Mouse (Mus musculus) hindbrain, embryonic 10.5 days (tissue): ENCODE data around the gene Hist1h1b. TPM values are rescaled to one million over a fixed set of nuclear protein-coding genes. Genes with fewer than 3 reads are reported as not detected.

ENCODE experiments used
- DNase-seq: peaks from one replicate; pipeline ENCODE4 v3.0.0-alpha.2; 2017; ENCODE audit warnings: low spot score
- H3K27ac ChIP-seq: fragments of 300-500 bp; sonication (generic); 2 replicates; pipeline ENCODE4 v1.5.1; 2016; ENCODE audit warnings: mild to moderate bottlenecking, moderate library complexity
- H3K27me3 ChIP-seq: fragments of 300-500 bp; sonication (generic); 2 replicates; pipeline ENCODE4 v1.6.1; 2016; ENCODE audit warnings: mild to moderate bottlenecking; ENCODE audit not compliant: poor library complexity, insufficient read depth, severe bottlenecking
- H3K36me3 ChIP-seq: fragments of 300-500 bp; sonication (generic); 2 replicates; pipeline ENCODE4 v1.6.1; 2016; ENCODE audit warnings: mild to moderate bottlenecking, moderate library complexity
- H3K4me1 ChIP-seq: fragments of 300-500 bp; sonication (generic); replicated peaks from 2 replicates; pipeline ENCODE4 v1.6.1; 2016; ENCODE audit warnings: mild to moderate bottlenecking
- H3K4me3 ChIP-seq: fragments of 300-500 bp; sonication (generic); 2 replicates; pipeline ENCODE4 v1.5.1; 2016; ENCODE audit warnings: mild to moderate bottlenecking, moderate library complexity
- H3K9me3 ChIP-seq: fragments of 300-500 bp; sonication (generic); 2 replicates; pipeline ENCODE4 v1.6.1; 2016; ENCODE audit warnings: mild to moderate bottlenecking, moderate library complexity
- whole genome bisulfite sequencing: fragments of 180-500 bp; shearing (Covaris S2); methylation state at CpG from one replicate; pipeline ENCODE4 v1.1.7; 2016; 5-methylcytosine and 5-hydroxymethylcytosine counted together
- polyA plus RNA-seq: library from polyadenylated mRNA; unstranded; fragments of >200 nt; fragmentation: Nextera tagmentation; extraction: Ambion mirVana; gene quantifications from 2 replicates; pipeline ENCODE4 v1.2.1, GENCODE M21; 2016

Gene Hist1h1b
- polyA plus RNA-seq, 1 experiment from 2014 or later, result 39.0 TPM

GRCm38 (mm10) chr13:21734010-21734905 lies 46.2 kb downstream of the Hist1h1b start:
- Histone ChIP-seq H3K36me3 (no peaks in the 10 kb centered on the region), H3K27me3 (no peaks in the 10 kb centered on the region), H3K9me3 (no peaks in the 10 kb centered on the region), H3K4me1 (peaks cover 20% of the 10 kb centered on the region), H3K27ac (peak overlapping the region; percentile 99), H3K4me3 (peak overlapping the region; percentile 59)
- under 1% methylated on average over 21 of the region's 21 CpGs for WGBS
- DNase-seq, result peak; percentile 83

GRCm38 (mm10) chr13:21733466-21733865 lies 47.0 kb downstream of the Hist1h1b start:
- WGBS, result 67% methylated on average over 5 of the region's 5 CpGs
- Histone ChIP-seq H3K4me3 (peak overlapping the region; percentile 59; the same call in 1 of the 2 replicates), H3K36me3 (no peaks in the 10 kb centered on the region), H3K27ac (peak overlapping the region; percentile 99), H3K27me3 (no peaks in the 10 kb centered on the region), H3K4me1 (peaks cover 20% of the 10 kb centered on the region), H3K9me3 (no peaks in the 10 kb centered on the region)
- DNase-seq, result peak; percentile 53

Other genes with a start within 250 kb of the Hist1h1b start
- gene Zkscan8, start 249.5 kb downstream of the Hist1h1b start, polyA plus RNA-seq, result 5.0 and 6.7 TPM in 2 replicates
- gene Olfr1366, start 237.8 kb downstream of the Hist1h1b start, polyA plus RNA-seq, result 0.29 TPM in 1 of 2 replicates, not detected in the other
- not detected in 2 replicates for gene Olfr1535, start 220.7 kb downstream of the Hist1h1b start, polyA plus RNA-seq
- not detected in 2 replicates for gene Olfr1364, start 198.9 kb downstream of the Hist1h1b start, polyA plus RNA-seq
- not detected in 2 replicates for gene Olfr1362, start 166.6 kb downstream of the Hist1h1b start, polyA plus RNA-seq
- not detected in 2 replicates for gene Olfr11, start 138.1 kb downstream of the Hist1h1b start, polyA plus RNA-seq
- gene Olfr1361, start 117.2 kb downstream of the Hist1h1b start, polyA plus RNA-seq, result not detected in 2 replicates
- not detected in 2 replicates for gene Olfr1360, start 103.2 kb downstream of the Hist1h1b start, polyA plus RNA-seq
- gene Olfr1359, start 82.5 kb downstream of the Hist1h1b start, polyA plus RNA-seq, result not detected in 2 replicates
- gene Hist1h2bl, start 64.5 kb downstream of the Hist1h1b start, polyA plus RNA-seq, result 2.2 TPM in 1 of 2 replicates, not detected in the other
- gene Hist1h2ai, start 64.2 kb downstream of the Hist1h1b start, polyA plus RNA-seq, result 16.6 and 22.9 TPM in 2 replicates
- gene Hist1h3h, start 63.0 kb downstream of the Hist1h1b start, polyA plus RNA-seq, result 12.7 and 15.7 TPM in 2 replicates
- gene Hist1h2bm, start 58.6 kb downstream of the Hist1h1b start, polyA plus RNA-seq, result 5.2 and 6.1 TPM in 2 replicates
- gene Hist1h4j, start 45.6 kb downstream of the Hist1h1b start, polyA plus RNA-seq, result 0.58 and 0.85 TPM in 2 replicates
- gene Hist1h4k, start 30.1 kb downstream of the Hist1h1b start, polyA plus RNA-seq, result 2.8 and 4.2 TPM in 2 replicates
- gene Hist1h2ak, start 26.8 kb downstream of the Hist1h1b start, polyA plus RNA-seq, result 14.0 and 21.0 TPM in 2 replicates
- 1.0 and 3.4 TPM in 2 replicates for gene Hist1h2bn, start 26.5 kb downstream of the Hist1h1b start, polyA plus RNA-seq
- gene Hist1h3i, start 2.7 kb upstream of the Hist1h1b start, polyA plus RNA-seq, result 112 and 120 TPM in 2 replicates
- gene Hist1h2an, start 6.6 kb upstream of the Hist1h1b start, polyA plus RNA-seq, result 9.9 and 11.4 TPM in 2 replicates
- gene Hist1h2bp, start 6.8 kb upstream of the Hist1h1b start, polyA plus RNA-seq, result 2.4 and 3.3 TPM in 2 replicates
- gene Hist1h2bq, start 29.6 kb upstream of the Hist1h1b start, polyA plus RNA-seq, result 18.9 and 20.9 TPM in 2 replicates
- 2.3 TPM in 1 of 2 replicates, not detected in the other for gene Hist1h2ao, start 29.8 kb upstream of the Hist1h1b start, polyA plus RNA-seq
- not detected in 2 replicates for gene Hist1h4m, start 31.1 kb upstream of the Hist1h1b start, polyA plus RNA-seq
- gene Hist1h4n, start 51.6 kb upstream of the Hist1h1b start, polyA plus RNA-seq, result 9.7 and 10.0 TPM in 2 replicates
- gene Hist1h2ap, start 52.9 kb upstream of the Hist1h1b start, polyA plus RNA-seq, result 6,234 and 6,449 TPM in 2 replicates
- 19.3 and 21.2 TPM in 2 replicates for gene Hist1h2br, start 53.1 kb upstream of the Hist1h1b start, polyA plus RNA-seq
- 20.6 and 24.7 TPM in 2 replicates for gene Zfp184, start 164.5 kb upstream of the Hist1h1b start, polyA plus RNA-seq
- gene Pom121l2, start 200.6 kb upstream of the Hist1h1b start, polyA plus RNA-seq, result 0.07 TPM in 1 of 2 replicates, not detected in the other
- 0.18 TPM in 1 of 2 replicates, not detected in the other for gene Prss16, start 229.1 kb upstream of the Hist1h1b start, polyA plus RNA-seq